Mouse (Mus musculus) cortical plate, adult 2 months (tissue): ENCODE measurements around the gene Mansc4. TPM values are rescaled to one million over a fixed set of nuclear protein-coding genes. Genes with fewer than 3 reads are reported as not detected.

Source experiments
- H3K27ac ChIP-seq: fragments of 200-500 bp; 2 replicates; pipeline ENCODE4 v1.5.1; 2012; ENCODE audit warnings: low read length, control low read depth, inconsistent platforms; ENCODE audit not compliant: insufficient read depth
- H3K4me1 ChIP-seq: fragments of 200-500 bp; 2 replicates; pipeline ENCODE4 v1.6.1; 2011; ENCODE audit warnings: low read length; ENCODE audit not compliant: control insufficient read depth, insufficient read depth
- H3K4me3 ChIP-seq: fragments of 200-500 bp; 2 replicates; pipeline ENCODE4 v1.5.1; 2011; ENCODE audit warnings: mild to moderate bottlenecking, low read length, control low read depth; ENCODE audit not compliant: insufficient read depth
- CTCF ChIP-seq: fragments of 200-500 bp; IDR thresholded peaks from 2 replicates; pipeline ENCODE4 v1.5.1; 2011; ENCODE audit warnings: mild to moderate bottlenecking, control low read depth, low read length; ENCODE audit not compliant: insufficient read depth; ENCODE audit errors: extremely low read depth
- POLR2A ChIP-seq: fragments of 200-500 bp; IDR thresholded peaks from 2 replicates; pipeline ENCODE4 v1.6.1; 2011; ENCODE audit warnings: mild to moderate bottlenecking, low read length, control low read depth; ENCODE audit not compliant: insufficient read depth; ENCODE audit errors: extremely low read depth
- polyA plus RNA-seq: library from polyadenylated mRNA; depleted of rRNA; stranded (reverse); fragments of >200 nt; gene quantifications from 2 replicates; pipeline ENCODE4 v1.2.3, GENCODE M21; 2012

Gene Mansc4
- polyA plus RNA-seq, 1 experiment = 0.42 TPM

- TF ChIP-seq CTCF = no peak
- no peak for TF ChIP-seq POLR2A
- H3K27ac ChIP-seq = no peak overlapping the region
- peaks cover 5% of the 10 kb centered on the region for H3K4me1 ChIP-seq
- H3K4me3 ChIP-seq = no peak overlapping the region
Observed at GRCm38 (mm10) chr6:147099458-147100277, 12.8 kb upstream of the Mansc4 start.

DNA sequence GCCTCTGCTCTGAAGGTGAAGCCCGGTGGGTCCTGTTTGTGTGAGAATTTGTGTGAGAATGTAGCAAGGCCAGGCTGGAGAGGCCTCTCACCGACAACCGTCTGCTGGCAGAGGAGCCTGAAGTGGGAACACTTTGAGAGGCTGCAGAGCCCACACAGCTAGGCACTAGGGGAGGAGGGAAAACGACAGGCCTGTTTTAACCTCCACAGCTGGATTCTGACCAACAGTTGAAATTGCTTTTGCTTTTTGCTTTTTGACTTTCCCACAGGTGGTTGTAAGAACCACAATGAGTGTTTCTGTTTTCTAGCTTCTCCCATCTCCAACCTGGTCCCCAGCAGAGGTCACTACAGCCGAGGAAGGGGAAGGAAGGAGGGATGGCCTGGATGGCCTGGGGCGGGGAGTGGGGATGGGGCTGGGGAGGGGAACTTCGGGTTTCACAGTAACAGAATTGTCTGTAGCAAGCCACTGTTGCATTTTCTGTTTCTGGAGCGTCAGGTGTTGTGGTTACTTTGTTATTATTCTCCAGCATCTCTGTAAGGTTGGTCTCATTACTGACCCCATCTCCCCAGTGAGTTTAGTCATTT lies 10.6 kb upstream of the Mansc4 start:
- TF ChIP-seq POLR2A (no peak), CTCF (no peak)
- H3K27ac ChIP-seq = no peak overlapping the region
- H3K4me3 ChIP-seq = no peak overlapping the region
- H3K4me1 ChIP-seq = peaks cover 12% of the 10 kb centered on the region

DNA sequence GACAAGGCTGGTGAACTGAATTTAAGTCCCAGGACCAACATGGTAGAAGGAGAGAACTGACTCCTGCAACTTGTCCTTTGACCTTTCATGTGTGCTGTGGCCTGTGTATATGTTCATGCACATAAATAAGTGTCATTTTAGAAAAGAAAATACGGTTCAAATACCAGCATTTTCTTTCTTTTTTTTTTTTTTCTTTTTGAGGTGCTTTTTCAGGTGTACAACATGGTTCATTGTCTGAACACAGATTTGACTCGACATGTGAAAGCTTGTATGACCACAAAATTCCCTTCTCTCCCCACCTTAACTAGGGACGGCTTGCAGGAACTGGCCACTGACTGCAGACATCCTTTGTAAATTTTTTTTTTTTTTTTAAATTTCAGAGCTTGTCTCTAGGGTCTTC lies 10.1 kb upstream of the Mansc4 start:
- peaks cover 12% of the 10 kb centered on the region for H3K4me1 ChIP-seq
- no peak overlapping the region for H3K27ac ChIP-seq
- H3K4me3 ChIP-seq = no peak overlapping the region
- TF ChIP-seq CTCF = no peak
- TF ChIP-seq POLR2A = no peak

DNA sequence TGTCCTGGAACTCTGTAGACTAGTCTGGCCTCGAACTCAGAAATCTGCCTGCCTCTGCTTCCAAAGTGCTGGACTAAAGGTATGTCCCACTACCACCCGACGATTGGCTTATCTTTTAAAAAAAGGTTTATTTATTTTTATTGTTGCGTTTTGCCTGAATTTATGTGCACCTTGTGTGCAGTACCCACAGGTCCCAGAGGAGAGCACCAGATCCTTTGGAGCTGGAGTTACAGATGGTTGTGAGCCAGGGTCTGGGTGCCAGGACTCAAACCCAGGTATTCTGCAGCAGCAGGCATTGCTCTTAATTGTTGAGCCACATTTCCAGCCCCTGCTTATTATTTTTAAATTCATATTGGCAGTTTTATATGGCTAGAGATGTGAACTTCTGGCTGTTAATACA lies 9.3 kb upstream of the Mansc4 start:
- TF ChIP-seq POLR2A (no peak), CTCF (no peak)
- peaks cover 12% of the 10 kb centered on the region for H3K4me1 ChIP-seq
- H3K27ac ChIP-seq = no peak overlapping the region
- H3K4me3 ChIP-seq = no peak overlapping the region

GRCm38 (mm10) chr6:147094771-147095170 lies 7.9 kb upstream of the Mansc4 start:
- TF ChIP-seq CTCF = no peak
- no peak for TF ChIP-seq POLR2A
- H3K27ac ChIP-seq = no peak overlapping the region
- no peak overlapping the region for H3K4me3 ChIP-seq
- peaks cover 10% of the 10 kb centered on the region for H3K4me1 ChIP-seq

GRCm38 (mm10) chr6:147092136-147092535 lies 5.3 kb upstream of the Mansc4 start:
- peak overlapping the region; percentile 66; the same call in 1 of the 2 replicates for H3K27ac ChIP-seq
- peaks cover 8% of the 10 kb centered on the region; the same call in 1 of the 2 replicates for H3K4me1 ChIP-seq
- TF ChIP-seq CTCF (no peak), POLR2A (no peak)
- peak overlapping the region; percentile 94 for H3K4me3 ChIP-seq

- H3K4me1 ChIP-seq = peaks cover 8% of the 10 kb centered on the region; the same call in 1 of the 2 replicates
- peak within 1 kb of the TSS; percentile 66 for H3K27ac ChIP-seq
- H3K4me3 ChIP-seq = peak within 1 kb of the TSS; percentile 94
- TF ChIP-seq POLR2A (peak; percentile 63), CTCF (no peak)
Observed at GRCm38 (mm10) chr6:147091136-147092120, 4.6 kb upstream of the Mansc4 start, which contains the start of gene Klhl42. TSS of gene Klhl42 (plus strand) at chr6:147091379.

DNA sequence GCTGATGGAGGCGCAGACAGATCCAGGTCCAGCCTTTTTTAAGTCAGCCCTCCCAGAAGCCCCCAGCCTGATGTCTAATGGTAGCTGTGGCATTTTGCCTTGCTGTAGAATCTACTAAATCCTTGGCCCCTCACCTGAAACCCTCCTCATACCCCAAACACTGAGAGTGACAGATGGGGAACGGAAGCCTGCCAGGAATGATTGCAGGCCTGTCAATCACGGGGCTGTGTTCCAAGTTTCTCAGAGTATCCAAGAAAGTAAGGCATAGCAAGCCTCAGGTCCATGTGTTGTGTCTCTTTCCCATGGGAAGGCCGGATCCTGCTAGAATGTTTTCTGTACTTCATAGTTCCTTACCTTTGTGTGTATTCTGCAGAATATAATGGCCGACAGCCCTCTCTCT lies 3.4 kb upstream of the Mansc4 start:
- TF ChIP-seq POLR2A (no peak), CTCF (no peak)
- Histone ChIP-seq H3K4me3 (peak overlapping the region; percentile 94; the same call in 1 of the 2 replicates), H3K4me1 (peaks cover 8% of the 10 kb centered on the region; the same call in 1 of the 2 replicates), H3K27ac (no peak overlapping the region)

DNA sequence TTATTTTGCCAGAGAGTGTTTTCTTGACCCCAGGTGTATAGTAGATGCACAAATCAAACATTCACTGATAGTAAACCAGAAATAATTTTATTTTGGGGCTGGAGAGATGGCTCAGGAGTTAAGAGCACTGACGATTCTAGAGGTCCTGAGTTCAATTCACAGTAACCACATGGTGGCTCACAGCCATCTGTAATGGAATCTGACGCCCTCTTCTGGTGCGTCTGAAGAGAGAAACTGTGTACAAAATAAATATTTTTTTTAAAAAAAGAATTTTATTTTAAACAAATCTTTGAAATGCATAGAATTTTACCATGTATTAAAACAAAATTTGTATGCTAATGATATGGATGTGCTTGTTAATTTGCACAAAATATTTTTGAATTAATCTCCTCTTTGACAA lies 1.7 kb upstream of the Mansc4 start:
- no peak overlapping the region for H3K4me3 ChIP-seq
- peaks cover 6% of the 10 kb centered on the region; the same call in 1 of the 2 replicates for H3K4me1 ChIP-seq
- TF ChIP-seq POLR2A (no peak), CTCF (no peak)
- H3K27ac ChIP-seq = no peak overlapping the region
